Mouse (Mus musculus) liver, embryonic 14.5 days (tissue): ENCODE measurements at regions not wholly inside any gene's neighbourhood (a gene's known extent, or its start where the extent isn't known, plus 50 kb on each side); places are given as distances from the start of the nearest gene placed in this dataset.

Experiments
- CTCF ChIP-seq: IDR thresholded peaks from 2 replicates; pipeline ENCODE4 v1.5.1; 2016; ENCODE audit warnings: antibody characterized with exemption, low read depth, control low read depth
- EP300 ChIP-seq: IDR thresholded peaks from 2 replicates; pipeline ENCODE4 v1.6.1; 2016; ENCODE audit warnings: antibody characterized with exemption, low read depth

DNA sequence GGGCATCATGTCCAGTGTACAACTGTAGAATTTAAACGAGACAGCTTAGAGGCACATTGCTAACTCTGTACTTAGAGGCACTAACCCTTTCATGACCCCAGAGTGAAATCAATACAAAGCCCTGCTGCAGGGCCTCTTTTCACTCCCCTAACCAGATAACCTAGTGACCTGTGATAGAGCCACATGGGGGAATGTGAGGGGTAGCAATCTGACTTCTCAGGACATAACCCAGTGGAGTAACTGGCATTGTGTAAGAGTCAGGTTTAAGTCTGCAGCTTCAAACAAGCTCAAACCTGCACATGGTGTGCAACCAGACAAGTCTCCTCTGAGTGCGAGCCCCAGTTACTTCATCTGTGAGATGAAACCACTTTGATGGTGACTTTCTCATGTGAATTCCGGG is 199.1 kb downstream of the Dcdc2c start:
- TF ChIP-seq CTCF (no peak), EP300 (no peak)
